Mouse (Mus musculus) MEL (cell line): ENCODE data around the gene Arsb. TPM values are rescaled to one million over a fixed set of nuclear protein-coding genes. Genes with fewer than 3 reads are reported as not detected.
"Not testable (repeated sequence)": the region's sequence is repeated elsewhere in the genome, so short reads cannot be mapped to it uniquely, and the experiment has no call there.

ENCODE experiments used
- DNase-seq: peaks from one replicate; pipeline ENCODE4 v3.0.0; 2011; ENCODE audit warnings: low read depth, low spot score
- H3K27ac ChIP-seq: 2 replicates; pipeline ENCODE4 v1.5.1; 2012; ENCODE audit warnings: low read depth, mild to moderate bottlenecking, control low read depth, low read length, moderate library complexity; ENCODE audit not compliant: control insufficient read depth
- H3K27me3 ChIP-seq, 2 experiments: fragments of 150-350 bp in 1 of 2; sonication (generic) in 1 of 2; 2 replicates each; pipeline ENCODE4 v1.6.1; 2012; ENCODE audit warnings: low read length in 2 of 2, mild to moderate bottlenecking in 2 of 2, improper control_type of control experiment in 1 of 2, moderate library complexity in 1 of 2; ENCODE audit not compliant: insufficient read depth in 2 of 2, control insufficient read depth in 1 of 2
- H3K36me3 ChIP-seq, 2 experiments: 2 replicates each; pipeline ENCODE4 v1.6.1; 2012 to 2014; ENCODE audit warnings: low read length in 2 of 2, improper control_type of control experiment in 1 of 2, inconsistent platforms in 1 of 2, mild to moderate bottlenecking in 1 of 2; ENCODE audit not compliant: insufficient read depth in 2 of 2, control insufficient read depth in 1 of 2
- H3K4me1 ChIP-seq, 2 experiments: fragments of 150-350 bp in 1 of 2; sonication (generic) in 1 of 2; 2 replicates each; pipeline ENCODE4 v1.6.1; 2012; ENCODE audit warnings: low read length in 2 of 2, improper control_type of control experiment in 1 of 2, mild to moderate bottlenecking in 1 of 2; ENCODE audit not compliant: insufficient read depth in 2 of 2, control insufficient read depth in 1 of 2
- H3K4me3 ChIP-seq, 2 experiments: fragments of 150-350 bp in 1 of 2; sonication (generic) in 1 of 2; 2 replicates each; pipeline ENCODE4 v1.5.1; 2012; ENCODE audit warnings: low read depth in 2 of 2, low read length in 2 of 2, mild to moderate bottlenecking in 2 of 2, moderate library complexity in 2 of 2, control low read depth in 1 of 2, improper control_type of control experiment in 1 of 2; ENCODE audit not compliant: control insufficient read depth in 1 of 2, insufficient read depth in 1 of 2
- H3K79me2 ChIP-seq: 2 replicates; pipeline ENCODE4 v1.6.1; 2012; ENCODE audit warnings: mild to moderate bottlenecking, low read length, moderate library complexity; ENCODE audit not compliant: control insufficient read depth, poor library complexity, insufficient read depth
- H3K9ac ChIP-seq: 2 replicates; pipeline ENCODE4 v1.6.1; 2012; ENCODE audit warnings: low read depth, mild to moderate bottlenecking, control low read depth, low read length, moderate library complexity; ENCODE audit not compliant: control insufficient read depth, poor library complexity, severe bottlenecking
- H3K9me3 ChIP-seq: fragments of 150-350 bp; sonication (generic); replicated peaks from 2 replicates; pipeline ENCODE4 v1.6.1; 2012; ENCODE audit warnings: mild to moderate bottlenecking, low read length, improper control_type of control experiment, moderate library complexity; ENCODE audit not compliant: insufficient read depth
- BHLHE40 ChIP-seq: IDR thresholded peaks from 2 replicates; pipeline ENCODE4 v1.6.1; 2012; ENCODE audit warnings: low read depth, mild to moderate bottlenecking, inconsistent platforms, low read length, improper control_type of control experiment, borderline replicate concordance
- CHD1 ChIP-seq: IDR thresholded peaks from 2 replicates; pipeline ENCODE4 v1.6.1; 2012; ENCODE audit warnings: low read depth, mild to moderate bottlenecking, inconsistent platforms, low read length, improper control_type of control experiment
- ELF1 ChIP-seq: IDR thresholded peaks from 2 replicates; pipeline ENCODE4 v1.6.1; 2014; ENCODE audit warnings: low read depth, mild to moderate bottlenecking, inconsistent platforms, low read length, improper control_type of control experiment, moderate library complexity
- GABPA ChIP-seq: IDR thresholded peaks from 2 replicates; pipeline ENCODE4 v1.6.1; 2012; ENCODE audit warnings: low read depth, mild to moderate bottlenecking, inconsistent platforms, low read length, improper control_type of control experiment, moderate library complexity
- GATA1 ChIP-seq: IDR thresholded peaks from 2 replicates; pipeline ENCODE4 v1.6.1; 2011; ENCODE audit warnings: low read depth, low read length, improper control_type of control experiment
- HCFC1 ChIP-seq: IDR thresholded peaks from 2 replicates; pipeline ENCODE4 v1.6.1; 2012; ENCODE audit warnings: low read depth, mild to moderate bottlenecking, inconsistent platforms, low read length, improper control_type of control experiment, moderate library complexity
- MAFK ChIP-seq: IDR thresholded peaks from 2 replicates; pipeline ENCODE4 v1.6.1; 2011; ENCODE audit warnings: low read depth, mild to moderate bottlenecking, low read length, improper control_type of control experiment, borderline replicate concordance
- MXI1 ChIP-seq: IDR thresholded peaks from 2 replicates; pipeline ENCODE4 v1.6.1; 2011; ENCODE audit warnings: mild to moderate bottlenecking, low read depth, low read length, improper control_type of control experiment
- NRF1 ChIP-seq: IDR thresholded peaks from 2 replicates; pipeline ENCODE4 v1.6.1; 2014; ENCODE audit warnings: low read depth, mild to moderate bottlenecking, inconsistent platforms, low read length, improper control_type of control experiment, moderate library complexity; ENCODE audit not compliant: poor library complexity, insufficient read depth, severe bottlenecking
- POLR2A ChIP-seq, 2 experiments: IDR thresholded peaks; 2 replicates each; pipeline ENCODE4 v1.6.1; 2011 to 2012; ENCODE audit warnings: low read length in 2 of 2, mild to moderate bottlenecking in 2 of 2, control low read depth in 1 of 2, improper control_type of control experiment in 1 of 2, low read depth in 1 of 2, moderate library complexity in 1 of 2; ENCODE audit not compliant: control insufficient read depth in 1 of 2, insufficient read depth in 1 of 2, poor library complexity in 1 of 2
- RAD21 ChIP-seq: IDR thresholded peaks from 2 replicates; pipeline ENCODE4 v1.6.1; 2011; ENCODE audit warnings: mild to moderate bottlenecking, low read depth, low read length, improper control_type of control experiment
- SMC3 ChIP-seq: IDR thresholded peaks from 2 replicates; pipeline ENCODE4 v1.6.1; 2011; ENCODE audit warnings: low read depth, low read length, improper control_type of control experiment
- USF1 ChIP-seq: IDR thresholded peaks from 2 replicates; pipeline ENCODE4 v1.6.1; 2014; ENCODE audit warnings: low read depth, mild to moderate bottlenecking, inconsistent platforms, low read length, improper control_type of control experiment, moderate library complexity
- polyA plus RNA-seq, 2 experiments: library from polyadenylated mRNA; stranded (reverse) in 1 of 2; unstranded in 1 of 2; fragments of >175 nt in 1 of 2; fragments of >200 nt in 1 of 2; gene quantifications; 2 replicates each; pipeline versions ENCODE4 v1.2.1 to v1.2.4; 2012; ENCODE audit warnings: low replicate concordance in 2 of 2, low read depth in 1 of 2; ENCODE audit not compliant: insufficient read length in 2 of 2, insufficient read depth in 1 of 2, missing spikeins in 1 of 2
- total RNA-seq: library from RNA; depleted of rRNA; stranded (reverse); fragments of 300-350 nt; gene quantifications from 2 replicates; pipeline ENCODE4 v1.2.3, GENCODE M21; 2012

The Arsb gene
- total and polyA plus RNA-seq, 3 experiments: 0.04 to 0.07 TPM; not detected in 1

- no peaks in the 10 kb centered on the region for H3K4me1 ChIP-seq
- no peak overlapping the region for H3K27ac ChIP-seq
- TF ChIP-seq POLR2A (IDR thresholded peaks at IDR 0.05; ENCODE audit: control insufficient read depth in 1 of 2, insufficient read depth in 1 of 2, low read depth in 1 of 2, low read length in 2 of 2, poor library complexity in 1 of 2): no peak
- TF ChIP-seq MAFK: no peak
- TF ChIP-seq ELF1: no peak
- TF ChIP-seq SMC3: no peak
- no peak overlapping the region for H3K9ac ChIP-seq
- DNase-seq: no peak
- H3K36me3 ChIP-seq: no peaks in the 10 kb centered on the region
- H3K27me3 ChIP-seq: no peaks in the 10 kb centered on the region
- no peaks in the 10 kb centered on the region for H3K9me3 ChIP-seq
- H3K79me2 ChIP-seq: no peaks in the 10 kb centered on the region
- no peak overlapping the region for H3K4me3 ChIP-seq
Observed at GRCm38 (mm10) chr13:93984521-93984920, 213.1 kb downstream of the Arsb start.

- TF ChIP-seq CHD1 (no peak), GATA1 (no peak), GABPA (no peak), NRF1 (no peak), BHLHE40 (no peak), HCFC1 (no peak), USF1 (no peak), MXI1 (no peak), RAD21 (no peak)
- TF ChIP-seq, all 39 proteins: peak for 0
- Histone ChIP-seq H3K9ac (no peak overlapping the region), H3K79me2 (no peaks in the 10 kb centered on the region), H3K36me3 (no peaks in the 10 kb centered on the region), H3K27me3 (no peaks in the 10 kb centered on the region), H3K4me1 (no peaks in the 10 kb centered on the region), H3K9me3 (no peaks in the 10 kb centered on the region), H3K27ac (no peak overlapping the region), H3K4me3 (no peak overlapping the region)
- no peak for DNase-seq
Observed at GRCm38 (mm10) chr13:93985181-93985580, 213.8 kb downstream of the Arsb start.

GRCm38 (mm10) chr13:93985750-93986149 is 214.3 kb downstream of the Arsb start:
- DNase-seq, H3K27me3 ChIP-seq, H3K9ac ChIP-seq, H3K9me3 ChIP-seq, H3K4me1 ChIP-seq, H3K4me3 ChIP-seq, H3K79me2 ChIP-seq, H3K27ac ChIP-seq, H3K36me3 ChIP-seq: not testable (repeated sequence)
